Mouse (Mus musculus) thymus, adult 2 months (tissue): ENCODE data around the gene Zdhhc4.

Experiments used
- CTCF ChIP-seq: fragments of 200-500 bp; IDR thresholded peaks from 2 replicates; pipeline ENCODE4 v1.5.1; 2012; ENCODE audit warnings: mild to moderate bottlenecking, control low read depth, low read length, moderate library complexity, borderline replicate concordance; ENCODE audit not compliant: control insufficient read depth, poor library complexity, insufficient read depth; ENCODE audit errors: extremely low read depth
- POLR2A ChIP-seq: fragments of 200-500 bp; IDR thresholded peaks from 2 replicates; pipeline ENCODE4 v1.6.1; 2012; ENCODE audit warnings: mild to moderate bottlenecking, low read length, control low read depth, moderate library complexity; ENCODE audit not compliant: control insufficient read depth, poor library complexity, insufficient read depth; ENCODE audit errors: extremely low read depth

DNA sequence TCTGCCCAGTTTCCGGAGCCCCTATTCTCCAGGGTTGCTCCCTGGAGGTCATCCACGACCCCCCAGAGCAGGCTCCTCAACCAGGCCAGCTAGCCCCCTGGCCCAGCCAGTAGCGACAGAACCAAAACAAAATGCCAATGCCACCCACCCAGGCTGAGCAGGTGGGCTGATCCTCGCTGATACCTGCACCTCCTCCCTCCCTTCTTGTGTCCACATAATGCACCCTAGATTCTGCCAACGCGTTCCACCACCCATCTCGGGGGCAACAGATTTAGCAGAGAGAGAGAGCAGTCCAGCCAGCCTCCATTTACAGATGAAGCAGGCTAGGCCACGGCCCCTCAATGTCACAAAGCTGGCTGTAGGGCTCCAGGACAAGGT is 60.1 kb downstream of the Zdhhc4 start:
- no peak for TF ChIP-seq POLR2A
- no peak for TF ChIP-seq CTCF
